Mouse (Mus musculus) frontal cortex, postnatal 25 days (tissue): ENCODE results near the gene Ctsl.
A peak's percentile ranks its signal among the peaks of the same experiment; 100 is the strongest.

Experiments
- DNase-seq, 2 experiments: peaks; one replicate each; pipeline ENCODE4 v3.0.0; 2022; ENCODE audit warnings: low spot score in 2 of 2

Gene Ctsl

GRCm38 (mm10) chr13:64312024-64312915 is 58.4 kb downstream of the Ctsl start, which contains the start of gene Aaed1:
Aaed1 (minus strand) TSS chr13:64312710.
- peak; percentile 82 to 85 for DNase-seq

- DNase-seq = no peak
Observed at GRCm38 (mm10) chr13:64311266-64311665, 59.4 kb downstream of the Ctsl start.

GRCm38 (mm10) chr13:64310585-64310984 is 60.1 kb downstream of the Ctsl start:
- no peak for DNase-seq

- no peak for DNase-seq
Observed at GRCm38 (mm10) chr13:64309842-64310241, 60.8 kb downstream of the Ctsl start.
